Mouse (Mus musculus): ENCODE data around the gene Ap1m2.
"Not testable (repeated sequence)": the region's sequence is repeated elsewhere in the genome, so short reads cannot be mapped to it uniquely, and the experiment has no call there.

Ap1m2 gene

GRCm38 (mm10) chr9:21324269-21324668 lies 12.1 kb upstream of the Ap1m2 start:
- peak; percentile 32 for DNase-seq

- DNase-seq = not testable (repeated sequence)
Observed at GRCm38 (mm10) chr9:21322917-21323297, 10.8 kb upstream of the Ap1m2 start.

DNA sequence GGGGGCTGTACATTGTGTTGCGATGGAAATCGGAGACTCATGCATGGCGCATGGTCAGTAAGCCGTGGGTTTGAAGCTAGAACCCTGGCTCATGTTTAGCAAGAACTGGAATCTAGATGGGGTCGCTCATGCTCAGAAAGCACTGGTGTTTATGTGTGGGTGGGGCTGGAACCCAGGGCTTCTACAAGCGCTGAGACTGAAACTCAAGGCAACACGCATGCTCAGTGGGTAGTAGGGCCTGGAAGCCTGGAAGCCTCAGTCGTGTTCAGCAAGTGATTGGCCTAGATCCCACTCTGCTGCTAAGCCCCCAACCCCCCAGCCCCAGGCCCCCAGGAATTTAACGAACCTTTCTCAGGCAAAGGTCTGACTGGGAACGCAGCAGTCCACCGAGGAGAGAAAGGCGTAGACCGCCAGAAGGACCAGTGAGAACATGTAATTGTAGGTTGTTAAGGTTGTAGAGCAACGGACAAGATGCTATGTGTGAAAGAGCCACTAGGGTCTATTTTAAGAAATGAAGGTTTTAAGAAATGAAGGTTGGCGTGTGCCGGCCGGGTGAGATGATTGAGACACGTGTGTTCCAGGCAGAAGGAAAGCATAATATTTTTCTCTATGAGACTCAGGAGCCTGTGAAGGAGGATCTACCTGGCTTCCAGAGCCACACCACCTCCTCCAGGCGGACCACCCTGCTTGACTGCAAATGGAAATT lies 10.2 kb upstream of the Ap1m2 start:
- no peak for DNase-seq

DNA sequence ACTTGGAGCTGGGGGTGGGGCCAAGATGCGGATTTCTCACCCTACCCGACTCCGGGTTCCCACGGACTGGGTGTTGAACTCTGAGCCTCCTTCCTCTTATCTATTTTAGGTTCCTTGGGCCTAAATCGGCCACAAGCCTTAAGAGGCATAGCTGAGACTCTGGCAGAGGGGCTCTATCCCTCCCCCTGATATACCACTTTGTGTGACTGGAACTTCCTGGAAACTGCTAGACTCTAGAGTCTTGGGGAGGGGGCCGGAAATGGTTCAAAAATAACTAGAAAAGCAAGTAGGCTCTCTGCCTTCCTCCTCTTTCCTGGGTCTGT lies 9.3 kb upstream of the Ap1m2 start:
- peak; percentile 47 for DNase-seq

DNA sequence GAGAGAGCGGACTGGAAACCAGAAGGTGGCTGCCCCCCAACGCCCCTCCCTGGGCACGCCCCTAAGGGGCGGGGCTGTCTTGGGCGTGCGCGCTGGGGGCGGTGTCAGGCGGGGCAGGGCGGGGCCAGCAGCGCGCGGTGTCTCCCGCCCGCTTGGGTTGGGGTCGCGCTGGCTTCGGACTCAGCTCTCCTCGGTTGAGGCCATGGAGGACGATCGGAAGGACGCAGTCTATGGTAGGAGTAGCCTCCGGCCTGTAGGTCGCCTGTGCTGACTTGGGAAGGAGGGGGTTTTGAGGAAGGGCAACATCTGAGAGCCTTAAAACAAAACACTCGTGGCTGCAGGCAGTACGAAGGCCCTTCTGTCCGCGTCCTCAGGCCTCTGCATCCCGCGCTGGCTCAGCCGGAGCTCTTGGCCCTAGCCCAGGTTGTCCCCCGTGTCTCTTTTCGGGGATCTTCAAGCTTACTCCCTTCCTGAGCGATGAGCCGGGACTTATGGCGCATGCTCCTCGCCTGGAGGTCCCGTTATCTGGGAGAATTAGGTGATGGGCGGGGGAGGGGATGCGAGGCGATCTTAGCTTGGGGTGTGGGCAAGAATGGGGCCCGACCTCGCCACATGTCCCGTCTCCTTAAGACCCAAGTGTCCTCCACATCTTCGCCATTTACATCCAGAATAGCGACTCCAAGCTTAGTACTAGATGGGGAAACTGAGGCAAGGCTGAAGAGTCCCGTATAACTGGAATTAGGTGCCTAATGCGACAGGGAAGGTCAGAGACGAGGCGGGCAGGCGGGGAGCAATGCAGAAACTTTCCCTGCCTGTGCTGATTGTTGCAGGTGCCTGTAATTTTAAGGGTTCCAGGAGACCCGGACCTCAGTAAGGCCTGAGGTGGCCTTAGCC lies 8.7 kb upstream of the Ap1m2 start, which contains the start of gene Slc44a2:
Slc44a2 (plus strand) TSS at position 80 of the 894 bp plus-strand sequence.
- DNase-seq = peak; percentile 83

DNA sequence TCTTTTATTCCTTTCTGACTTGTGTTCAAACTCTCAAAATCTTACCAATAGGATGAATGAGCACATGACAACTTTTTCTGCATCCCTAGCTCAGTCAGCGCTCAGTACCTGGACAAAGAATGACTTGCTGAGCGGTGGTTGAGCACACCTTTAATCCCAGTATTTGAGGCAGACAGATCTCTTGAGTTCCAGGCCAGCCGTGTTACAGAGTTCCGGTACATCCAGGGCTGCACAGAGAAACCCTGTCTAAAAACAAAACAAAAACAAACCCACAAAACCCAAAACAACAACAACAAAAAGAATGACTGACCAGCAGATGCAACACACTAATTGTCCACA lies 8.1 kb upstream of the Ap1m2 start:
- no peak for DNase-seq

DNA sequence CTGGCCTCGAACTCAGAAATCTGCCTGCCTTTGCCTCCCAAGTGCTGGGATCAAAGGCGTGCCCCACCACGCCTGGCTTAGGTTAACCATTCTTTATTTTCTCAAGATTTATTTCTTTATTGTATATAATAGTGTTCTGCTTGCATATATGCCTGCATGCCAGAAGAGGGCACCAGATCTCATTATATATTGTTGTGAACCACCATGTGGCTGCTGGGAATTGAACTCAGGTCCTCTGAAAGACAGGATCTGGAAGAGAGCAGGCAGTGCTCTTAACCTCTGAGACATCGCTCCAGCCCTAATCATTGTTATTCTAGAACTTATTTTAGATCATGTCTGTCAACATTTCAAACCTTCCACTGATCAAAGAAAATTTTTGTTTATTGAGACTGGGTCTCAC lies 7.4 kb upstream of the Ap1m2 start:
- DNase-seq = no peak

DNA sequence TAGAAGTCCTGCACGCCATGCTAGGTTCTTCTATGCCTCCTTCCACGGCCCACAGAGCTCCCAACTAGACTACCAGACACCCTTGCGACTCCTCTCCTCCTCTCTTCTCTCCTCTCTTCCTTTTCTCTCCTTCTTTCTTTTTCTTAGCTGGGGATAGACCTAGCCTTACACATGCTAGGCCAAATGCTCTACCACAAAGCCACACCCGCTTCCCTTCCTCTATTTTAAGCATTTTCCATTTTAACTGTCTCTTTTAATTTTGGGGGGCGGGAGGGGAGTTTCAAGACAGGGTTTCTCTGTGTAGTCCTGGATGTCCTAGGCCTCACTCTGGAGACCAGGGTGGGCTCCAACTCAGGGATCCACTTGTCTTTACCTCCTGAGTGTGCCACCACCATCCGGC lies 6.7 kb upstream of the Ap1m2 start:
- no peak for DNase-seq

DNA sequence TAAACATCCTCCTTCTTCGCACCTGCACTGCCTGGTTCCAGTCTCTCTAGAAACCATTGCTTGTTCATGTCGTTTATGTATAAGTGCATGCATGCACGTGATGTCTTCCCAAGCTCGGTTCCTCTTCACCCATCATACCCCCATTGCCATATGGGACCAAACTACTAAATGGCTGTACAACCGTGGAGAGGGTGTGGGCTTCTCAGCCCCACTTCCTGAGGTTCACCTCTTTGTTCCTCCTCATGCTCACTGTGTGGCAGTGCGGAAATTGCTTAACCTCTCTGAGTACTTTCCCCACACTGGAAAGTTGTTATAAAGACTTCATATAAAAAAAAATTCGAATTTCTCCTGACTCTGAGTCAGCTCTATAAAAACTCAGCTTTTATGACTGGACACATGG lies 4.6 kb upstream of the Ap1m2 start:
- no peak for DNase-seq

DNA sequence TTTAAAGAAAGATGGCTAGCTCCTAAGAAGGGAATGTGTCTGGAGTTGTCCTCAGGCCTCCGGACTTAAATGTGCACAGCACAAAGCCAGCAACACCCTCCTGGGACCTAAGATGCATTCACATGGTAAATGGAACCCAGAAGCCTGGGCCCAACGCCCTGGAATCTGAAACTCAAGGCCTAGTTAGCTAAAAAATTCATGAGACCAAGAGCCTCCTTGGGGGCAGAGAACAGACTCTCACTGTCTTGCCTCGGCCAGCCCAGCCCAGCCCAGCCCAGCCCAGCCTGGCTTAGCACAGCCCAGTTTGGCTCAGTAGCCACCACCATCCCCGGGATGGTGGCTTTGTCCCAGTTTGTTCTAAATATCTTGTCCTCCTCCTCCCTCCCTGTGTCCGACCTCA lies 3.3 kb upstream of the Ap1m2 start:
- DNase-seq = no peak

GRCm38 (mm10) chr9:21314367-21315140 lies 2.4 kb upstream of the Ap1m2 start:
- DNase-seq = no peak

- DNase-seq = peak; percentile 89
Observed at GRCm38 (mm10) chr9:21313394-21313793, 1.3 kb upstream of the Ap1m2 start.

- DNase-seq = no peak
Observed at GRCm38 (mm10) chr9:21311695-21312094, 442 bp downstream of the Ap1m2 start.

DNA sequence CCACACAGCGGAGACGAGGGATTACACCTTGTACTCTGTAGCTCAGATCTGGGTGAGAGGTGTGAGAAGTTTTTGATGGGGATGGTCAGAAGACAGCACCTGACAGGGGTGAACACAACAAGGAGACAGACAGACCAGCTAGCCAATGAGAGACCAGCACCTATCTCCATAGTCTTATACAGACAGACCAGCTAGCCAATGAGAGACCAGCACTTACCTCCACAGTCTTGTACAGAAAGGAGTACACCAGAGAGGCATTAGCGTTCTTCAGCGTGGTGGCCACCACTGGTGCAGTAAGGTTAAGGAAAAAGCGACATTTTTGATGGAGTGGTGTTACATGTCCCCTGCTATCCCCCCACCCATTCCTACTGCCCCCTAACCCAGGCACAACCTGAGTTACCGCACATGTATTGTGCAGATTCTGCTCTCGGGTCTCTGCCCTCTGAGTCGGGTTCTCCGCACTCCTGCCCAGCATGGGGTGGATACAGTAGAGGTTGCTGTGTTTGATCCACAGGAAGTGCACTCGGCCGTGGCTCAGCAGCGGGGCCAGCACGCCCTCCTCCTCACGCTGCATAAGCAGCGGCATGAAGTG lies 2.9 kb downstream of the Ap1m2 start:
- peak; percentile 35 for DNase-seq

DNA sequence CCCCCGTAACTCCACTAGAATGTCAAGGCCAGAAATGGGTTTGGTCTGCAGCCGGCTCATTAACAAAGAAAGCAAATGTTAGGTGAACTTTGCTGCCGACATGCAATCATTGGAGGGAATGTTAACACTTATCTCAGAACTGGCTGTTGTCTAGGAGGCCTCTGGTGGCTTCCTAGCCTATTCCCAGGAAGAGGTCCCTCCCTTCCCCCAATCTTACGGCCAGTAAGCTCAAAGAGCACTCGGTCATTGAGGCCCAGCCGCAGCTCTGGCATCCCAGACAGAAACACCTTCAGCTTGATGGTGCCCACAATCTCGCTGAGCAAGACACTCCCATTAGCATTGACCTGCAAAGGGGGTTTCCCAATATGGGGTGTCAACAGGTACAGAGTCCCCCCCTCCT lies 7.1 kb downstream of the Ap1m2 start:
- DNase-seq = no peak

GRCm38 (mm10) chr9:21299014-21299413 lies 13.1 kb downstream of the Ap1m2 start:
- no peak for DNase-seq

DNA sequence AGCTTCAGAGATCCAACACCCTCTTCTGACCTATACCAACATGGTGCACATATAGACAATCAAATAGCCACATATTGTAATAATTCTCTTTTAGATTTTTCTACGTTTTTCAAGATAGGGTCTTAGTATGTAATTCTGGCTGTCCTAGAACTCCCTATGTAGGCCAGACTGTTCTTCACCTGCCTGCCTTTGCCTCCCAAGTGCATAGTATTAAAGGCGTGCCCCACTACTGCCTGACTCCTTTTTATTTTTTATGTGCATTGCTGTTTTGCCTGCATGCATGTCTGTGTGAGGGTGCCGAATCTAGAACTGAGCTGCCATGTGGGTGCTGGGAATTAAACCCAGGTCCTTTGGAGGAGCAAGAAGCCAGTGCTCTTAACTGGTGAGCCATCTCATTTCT lies 19.9 kb downstream of the Ap1m2 start:
- no peak for DNase-seq

DNA sequence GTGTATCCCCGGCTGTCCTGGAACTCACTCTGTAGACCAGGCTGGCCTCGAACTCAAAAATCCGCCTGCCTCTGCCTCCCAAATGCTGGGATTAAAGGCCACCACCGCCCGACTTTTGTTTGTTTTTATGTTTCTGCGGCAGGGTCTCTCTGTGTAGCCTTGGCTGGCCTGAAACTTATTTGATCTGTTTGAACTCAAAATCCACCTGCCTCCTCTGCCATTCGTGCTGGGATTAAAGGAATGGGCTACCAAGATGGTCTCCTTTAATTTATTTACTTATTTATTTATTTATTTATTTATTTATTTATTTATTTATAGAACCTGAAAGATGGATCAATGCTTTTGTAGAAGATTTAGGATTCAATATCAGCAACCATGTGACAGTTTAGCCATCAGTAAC lies 20.3 kb downstream of the Ap1m2 start:
- DNase-seq = not testable (repeated sequence)

- peak; percentile 100 for DNase-seq
Observed at GRCm38 (mm10) chr9:21291022-21291787, 20.9 kb downstream of the Ap1m2 start, which contains the start of gene Cdkn2d. Gene Cdkn2d, minus strand, starts transcription at chr9:21291407.

GRCm38 (mm10) chr9:21290589-21290988 lies 21.5 kb downstream of the Ap1m2 start:
- no peak for DNase-seq

- DNase-seq = no peak
Observed at GRCm38 (mm10) chr9:21289337-21289671, 22.8 kb downstream of the Ap1m2 start.

Measured in kidney, adult 9 months (tissue).